Mouse (Mus musculus) kidney, adult 2 months (tissue): ENCODE measurements around the gene Phlda2.

ENCODE experiments used
- CTCF ChIP-seq: fragments of 200-500 bp; conservative IDR thresholded peaks from 2 replicates; pipeline ENCODE4 v1.5.1; 2011; ENCODE audit warnings: low read depth, mild to moderate bottlenecking, control low read depth, low read length, moderate library complexity, mixed read lengths; ENCODE audit not compliant: insufficient read depth, insufficient read length
- POLR2A ChIP-seq: fragments of 200-500 bp; IDR thresholded peaks from one replicate; pipeline ENCODE4 v1.6.1; 2011; ENCODE audit warnings: low read depth, low read length, control low read depth

DNA sequence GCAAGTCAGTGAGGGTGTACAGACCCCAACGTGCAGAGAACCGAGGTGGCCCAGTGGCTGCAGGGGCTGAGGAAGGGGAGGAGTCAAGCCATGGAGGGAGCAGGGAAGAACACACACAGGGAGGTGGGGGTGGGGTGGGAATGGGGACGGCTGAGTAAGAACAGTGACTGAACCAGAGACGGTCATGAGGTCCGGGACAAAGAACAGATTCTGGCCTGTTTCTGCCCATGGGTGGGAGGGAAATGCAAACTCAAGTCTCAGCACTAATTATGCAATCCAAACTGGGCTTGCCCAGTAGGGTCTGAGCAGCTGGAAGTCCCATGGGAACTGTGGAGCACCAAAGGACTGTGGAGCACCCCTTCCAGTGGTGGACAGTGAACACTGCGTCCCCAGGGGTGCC, 20.4 kb downstream of the Phlda2 start:
- TF ChIP-seq POLR2A (no peak), CTCF (no peak)
